Mouse (Mus musculus) intestine, embryonic 14.5 days (tissue): ENCODE data around the gene Sorbs2. TPM values are rescaled to one million over a fixed set of nuclear protein-coding genes. Genes with fewer than 3 reads are reported as not detected.

Experiments
- ATAC-seq: fragments of 200-750 bp; cut with Nextera tagmentation; replicated peaks from 2 replicates; pipeline ENCODE4 v1.8.0; 2017; ENCODE audit warnings: low read depth, moderate number of reproducible peaks, moderate TSS enrichment, moderate library complexity; ENCODE audit not compliant: low FRiP score, low TSS enrichment
- DNase-seq: peaks from one replicate; pipeline ENCODE4 v3.0.0-alpha.2; 2018; ENCODE audit warnings: low spot score
- H3K27ac ChIP-seq: fragments of 300-500 bp; sonication (generic); 2 replicates; pipeline ENCODE4 v1.5.1; 2014; ENCODE audit warnings: low read depth, mild to moderate bottlenecking, control low read depth
- H3K27me3 ChIP-seq: fragments of 300-500 bp; sonication (generic); replicated peaks from 2 replicates; pipeline ENCODE4 v1.6.1; 2014; ENCODE audit warnings: low read length, control low read depth; ENCODE audit not compliant: control insufficient read depth, insufficient read depth
- H3K36me3 ChIP-seq: fragments of 300-500 bp; sonication (generic); 2 replicates; pipeline ENCODE4 v1.6.1; 2014; ENCODE audit warnings: low read length, control low read depth; ENCODE audit not compliant: control insufficient read depth, insufficient read depth
- H3K4me1 ChIP-seq: fragments of 300-500 bp; sonication (generic); replicated peaks from 2 replicates; pipeline ENCODE4 v1.6.1; 2014; ENCODE audit warnings: low read length, control low read depth, mixed read lengths; ENCODE audit not compliant: control insufficient read depth, insufficient read depth
- H3K4me2 ChIP-seq: fragments of 300-500 bp; sonication (generic); 2 replicates; pipeline ENCODE4 v1.6.1; 2014; ENCODE audit warnings: low read length
- H3K4me3 ChIP-seq: fragments of 300-500 bp; sonication (generic); 2 replicates; pipeline ENCODE4 v1.5.1; 2014; ENCODE audit warnings: low read depth, low read length, control low read depth, mixed read lengths
- H3K9ac ChIP-seq: fragments of 300-500 bp; sonication (generic); 2 replicates; pipeline ENCODE4 v1.6.1; 2014; ENCODE audit warnings: mild to moderate bottlenecking, low read length
- H3K9me3 ChIP-seq: fragments of 300-500 bp; sonication (generic); 2 replicates; pipeline ENCODE4 v1.6.1; 2016; ENCODE audit warnings: low read length, control low read depth; ENCODE audit not compliant: control insufficient read depth
- WGBS: fragments of 180-500 bp; shearing (Covaris S2); extraction: QIAGEN DNeasy Blood & Tissue Kit; methylation state at CpG from one replicate; pipeline ENCODE4 v1.1.7; 2014; 5-methylcytosine and 5-hydroxymethylcytosine counted together
- polyA plus RNA-seq: library from polyadenylated mRNA; unstranded; fragments of >200 nt; fragmentation: Nextera tagmentation; extraction: Ambion mirVana; gene quantifications from 2 replicates; pipeline ENCODE4 v1.2.1, GENCODE M21; 2014

Gene Sorbs2
- polyA plus RNA-seq, 1 experiment from 2014 or later: 31.4 TPM

DNA sequence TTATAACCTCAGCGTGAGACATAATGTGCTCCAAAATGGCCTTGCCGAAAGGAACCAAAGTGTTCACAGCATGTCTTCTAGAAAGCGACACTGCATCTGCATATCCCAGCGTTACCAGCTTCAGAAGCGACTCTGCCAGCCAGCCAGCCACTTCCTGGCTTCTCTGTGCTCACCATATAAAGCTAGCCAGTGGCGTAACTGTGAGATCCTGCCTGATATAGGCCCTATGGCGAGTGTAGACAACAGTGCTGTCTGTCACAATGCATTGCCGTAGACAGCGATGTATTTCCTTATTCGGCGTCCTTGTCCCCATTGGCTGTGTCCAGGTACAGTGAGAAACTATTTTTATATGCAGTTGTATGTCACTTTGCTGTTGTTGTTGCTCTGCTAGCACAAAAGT is 258.6 kb downstream of the Sorbs2 start:
- ATAC-seq (no peak), DNase-seq (no peak)
- H3K4me3 ChIP-seq: no peak overlapping the region
- no peak overlapping the region for H3K27ac ChIP-seq
- 83% methylated on average over 11 of the region's 11 CpGs for WGBS
- no peaks in the 10 kb centered on the region for H3K27me3 ChIP-seq
- peaks cover 14% of the 10 kb centered on the region for H3K4me1 ChIP-seq
- no peaks in the 10 kb centered on the region for H3K9me3 ChIP-seq
- no peaks in the 10 kb centered on the region for H3K36me3 ChIP-seq
- no peak overlapping the region for H3K4me2 ChIP-seq
- H3K9ac ChIP-seq: no peak overlapping the region

DNA sequence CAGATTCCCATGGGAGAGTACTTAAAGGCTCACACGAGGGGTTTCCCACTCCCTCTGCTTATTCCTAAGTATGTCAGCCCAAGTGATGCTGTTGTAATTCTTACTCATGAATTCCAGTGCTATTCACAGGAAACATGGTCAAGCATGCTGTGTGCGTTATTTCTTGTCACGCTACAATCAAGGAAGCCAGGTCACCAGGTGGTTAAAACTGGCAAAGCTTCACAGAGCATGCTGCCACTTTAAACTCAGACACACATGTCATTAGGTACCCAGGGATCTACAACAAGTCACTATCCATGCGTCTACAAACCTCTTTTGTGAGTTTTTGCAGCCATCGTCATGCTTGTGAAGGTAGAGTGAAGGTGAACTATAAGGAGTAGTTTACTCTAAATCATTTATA is 267.3 kb downstream of the Sorbs2 start:
- DNase-seq (no peak), ATAC-seq (no peak)
- no peaks in the 10 kb centered on the region for H3K9me3 ChIP-seq
- no peaks in the 10 kb centered on the region for H3K4me1 ChIP-seq
- no peak overlapping the region for H3K4me3 ChIP-seq
- H3K27me3 ChIP-seq: no peaks in the 10 kb centered on the region
- 90% methylated on average over 5 of the region's 5 CpGs for whole genome bisulfite sequencing
- no peak overlapping the region for H3K27ac ChIP-seq
- H3K9ac ChIP-seq: no peak overlapping the region
- H3K36me3 ChIP-seq: no peaks in the 10 kb centered on the region
- no peak overlapping the region for H3K4me2 ChIP-seq

DNA sequence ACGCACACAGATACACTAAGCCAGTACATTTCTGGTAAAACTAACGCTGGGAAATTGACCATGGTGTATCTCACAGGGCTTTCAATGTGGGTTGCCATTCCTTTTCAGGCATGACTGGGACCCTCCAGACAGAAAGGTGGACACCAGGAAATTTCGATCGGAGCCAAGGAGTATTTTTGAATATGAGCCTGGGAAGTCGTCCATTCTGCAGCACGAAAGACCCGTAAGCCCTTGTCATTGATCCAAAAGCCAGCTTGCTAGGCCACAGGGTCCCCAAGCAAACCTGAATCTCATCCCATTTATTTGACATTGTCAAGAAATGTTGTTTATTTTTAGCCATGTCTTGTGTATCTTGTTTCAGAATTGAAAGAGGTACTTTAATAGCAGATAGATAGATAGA is 267.9 kb downstream of the Sorbs2 start:
- DNase-seq: no peak
- no peaks in the 10 kb centered on the region for H3K4me1 ChIP-seq
- no peak overlapping the region for H3K4me2 ChIP-seq
- H3K27ac ChIP-seq: no peak overlapping the region
- H3K36me3 ChIP-seq: no peaks in the 10 kb centered on the region
- 93% methylated on average over 7 of the region's 7 CpGs for WGBS
- no peak overlapping the region for H3K9ac ChIP-seq
- ATAC-seq: no peak
- H3K27me3 ChIP-seq: no peaks in the 10 kb centered on the region
- H3K4me3 ChIP-seq: no peak overlapping the region
- H3K9me3 ChIP-seq: no peaks in the 10 kb centered on the region

DNA sequence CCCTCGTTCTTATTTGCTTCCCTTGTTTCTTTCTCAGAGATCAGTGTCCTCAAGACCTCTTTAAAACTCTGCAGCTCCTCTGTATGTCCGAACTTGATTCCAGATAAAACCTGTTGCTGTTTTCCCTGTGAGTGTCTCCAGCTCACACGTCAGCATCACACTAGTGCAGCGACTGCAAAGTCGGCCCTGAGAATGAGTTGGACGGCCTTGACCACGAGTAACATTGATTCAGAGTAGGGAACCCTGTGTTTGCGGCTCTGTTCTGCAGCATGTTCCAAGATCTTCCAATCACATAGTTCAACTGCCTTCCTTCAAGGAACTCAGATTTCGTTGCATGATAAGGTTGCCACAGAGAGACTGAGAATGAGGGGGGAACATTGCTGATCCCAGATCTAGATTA is 268.8 kb downstream of the Sorbs2 start:
- Histone ChIP-seq H3K9me3 (no peaks in the 10 kb centered on the region), H3K4me3 (no peak overlapping the region), H3K4me2 (no peak overlapping the region), H3K27ac (no peak overlapping the region), H3K27me3 (no peaks in the 10 kb centered on the region), H3K36me3 (no peaks in the 10 kb centered on the region), H3K4me1 (no peaks in the 10 kb centered on the region), H3K9ac (no peak overlapping the region)
- ATAC-seq: no peak
- 85% methylated on average over 9 of the region's 9 CpGs for WGBS
- DNase-seq: no peak

DNA sequence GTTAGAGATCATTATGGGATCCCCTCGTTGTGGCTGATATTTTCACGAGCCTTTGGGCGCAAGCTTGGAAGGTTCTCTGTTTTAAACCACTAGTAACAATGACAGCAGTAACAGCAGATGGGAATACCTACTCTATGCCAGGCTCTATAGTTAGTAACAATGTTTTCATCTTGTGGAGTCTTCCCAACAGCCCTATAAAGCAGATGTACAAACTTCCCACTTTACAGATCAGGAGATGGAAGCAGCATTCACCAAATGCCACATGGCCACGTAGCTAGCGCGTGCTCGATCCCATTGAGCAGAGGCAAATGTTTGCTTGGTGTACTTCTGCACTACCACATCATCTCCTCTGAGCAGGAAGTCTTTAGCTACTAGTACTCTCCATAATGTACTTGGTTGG is 269.4 kb downstream of the Sorbs2 start:
- DNase-seq (no peak), ATAC-seq (no peak)
- Histone ChIP-seq H3K4me1 (no peaks in the 10 kb centered on the region), H3K27ac (no peak overlapping the region), H3K9me3 (no peaks in the 10 kb centered on the region), H3K4me3 (no peak overlapping the region), H3K9ac (no peak overlapping the region), H3K4me2 (no peak overlapping the region), H3K36me3 (no peaks in the 10 kb centered on the region), H3K27me3 (no peaks in the 10 kb centered on the region)
- 94% methylated on average over 7 of the region's 7 CpGs for WGBS

DNA sequence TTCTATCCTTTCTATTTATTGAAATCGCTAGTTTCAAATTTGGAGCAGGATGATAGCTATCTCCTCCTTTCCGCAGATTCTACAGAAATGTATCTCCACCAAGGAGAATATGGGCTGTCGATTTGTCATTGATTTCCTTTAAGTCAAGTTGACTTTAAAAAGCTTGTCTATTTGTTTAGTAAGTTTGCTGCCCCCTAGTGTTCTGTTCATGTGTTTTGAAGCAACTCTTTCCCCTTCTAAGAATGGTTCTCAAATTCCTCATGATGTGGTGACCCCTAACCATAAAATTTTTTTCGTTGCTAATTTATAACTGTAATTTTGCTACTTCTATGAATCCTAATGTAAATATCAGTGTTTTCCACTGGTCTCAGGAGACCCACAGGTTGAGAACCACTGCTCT is 273.0 kb downstream of the Sorbs2 start:
- H3K36me3 ChIP-seq: no peaks in the 10 kb centered on the region
- H3K27ac ChIP-seq: no peak overlapping the region
- H3K4me2 ChIP-seq: no peak overlapping the region
- H3K9ac ChIP-seq: no peak overlapping the region
- H3K27me3 ChIP-seq: no peaks in the 10 kb centered on the region
- 49% methylated on average over 4 of the region's 4 CpGs for WGBS
- no peaks in the 10 kb centered on the region for H3K9me3 ChIP-seq
- H3K4me3 ChIP-seq: no peak overlapping the region
- ATAC-seq: no peak
- no peaks in the 10 kb centered on the region for H3K4me1 ChIP-seq
- DNase-seq: no peak

DNA sequence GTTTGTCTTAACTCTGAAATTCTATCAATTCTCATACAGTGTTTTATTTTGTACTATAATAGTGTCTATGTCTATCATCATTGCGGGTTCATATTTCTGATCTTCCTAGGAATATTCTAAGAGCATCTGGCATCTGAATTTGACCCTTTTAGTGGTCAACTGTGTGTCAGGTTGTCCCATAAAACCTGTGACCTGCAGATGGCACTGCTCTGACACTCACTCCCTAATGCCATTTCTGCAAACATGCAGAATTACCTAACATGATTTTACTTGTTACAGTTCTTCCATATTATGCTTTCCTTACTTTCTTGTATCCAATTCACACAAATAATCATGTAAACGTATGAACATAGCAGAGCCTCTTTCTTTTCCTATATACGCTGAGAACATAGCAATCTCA is 281.0 kb downstream of the Sorbs2 start:
- ATAC-seq: no peak
- Histone ChIP-seq H3K9me3 (no peaks in the 10 kb centered on the region), H3K9ac (no peak overlapping the region), H3K27me3 (no peaks in the 10 kb centered on the region), H3K27ac (no peak overlapping the region), H3K4me2 (no peak overlapping the region), H3K36me3 (no peaks in the 10 kb centered on the region), H3K4me1 (no peaks in the 10 kb centered on the region), H3K4me3 (no peak overlapping the region)
- DNase-seq: no peak
- WGBS: 81% methylated on average over 3 of the region's 3 CpGs

DNA sequence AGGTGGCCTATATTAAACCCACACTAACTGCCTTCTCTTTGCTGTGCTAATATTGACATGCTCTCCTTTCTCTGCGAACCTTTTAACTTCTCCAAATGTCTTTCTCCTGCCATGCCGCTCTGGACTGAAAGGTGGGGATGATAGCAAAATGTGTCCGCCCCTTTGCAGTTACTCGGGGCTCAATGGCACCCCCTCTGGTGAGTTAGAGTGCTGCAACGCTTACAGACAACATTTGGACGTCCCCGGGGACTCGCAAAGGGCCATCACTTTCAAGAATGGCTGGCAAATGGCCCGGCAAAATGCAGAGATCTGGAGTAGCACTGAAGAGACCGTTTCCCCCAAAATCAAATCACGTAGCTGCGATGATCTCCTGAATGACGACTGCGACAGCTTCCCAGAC is 287.3 kb downstream of the Sorbs2 start:
- no peak overlapping the region for H3K4me3 ChIP-seq
- ATAC-seq: no peak
- H3K4me1 ChIP-seq: no peaks in the 10 kb centered on the region
- no peaks in the 10 kb centered on the region for H3K27me3 ChIP-seq
- WGBS: 89% methylated on average over 14 of the region's 14 CpGs
- DNase-seq: no peak
- H3K9ac ChIP-seq: no peak overlapping the region
- H3K27ac ChIP-seq: no peak overlapping the region
- no peaks in the 10 kb centered on the region for H3K36me3 ChIP-seq
- no peak overlapping the region for H3K4me2 ChIP-seq
- H3K9me3 ChIP-seq: no peaks in the 10 kb centered on the region

DNA sequence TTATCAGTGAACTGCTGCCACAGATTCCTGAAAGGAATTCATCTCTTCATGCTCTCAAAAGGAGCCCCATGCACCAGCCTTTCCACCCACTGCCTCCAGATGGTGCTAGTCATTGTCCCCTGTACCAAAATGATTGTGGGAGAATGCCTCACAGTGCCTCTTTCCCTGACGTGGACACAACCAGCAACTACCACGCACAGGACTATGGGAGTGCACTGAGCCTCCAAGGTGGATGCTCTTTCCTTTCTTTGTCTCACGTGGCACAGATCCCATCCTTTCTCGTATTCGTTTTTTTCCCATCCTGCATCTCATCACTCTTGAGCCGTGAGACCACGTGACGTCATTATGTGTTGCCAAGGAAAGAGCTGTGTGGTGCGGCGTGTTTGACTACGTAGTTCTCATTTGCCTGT is 288.7 kb downstream of the Sorbs2 start:
- ATAC-seq (no peak), DNase-seq (no peak)
- Histone ChIP-seq H3K9ac (no peak overlapping the region), H3K4me3 (no peak overlapping the region), H3K36me3 (no peaks in the 10 kb centered on the region), H3K9me3 (no peaks in the 10 kb centered on the region), H3K4me2 (peak overlapping the region; percentile 25; the same call in 1 of the 2 replicates), H3K27me3 (no peaks in the 10 kb centered on the region), H3K4me1 (no peaks in the 10 kb centered on the region), H3K27ac (no peak overlapping the region)
- 60% methylated on average over 11 of the region's 11 CpGs for WGBS
